In the genomic region with DNA sequence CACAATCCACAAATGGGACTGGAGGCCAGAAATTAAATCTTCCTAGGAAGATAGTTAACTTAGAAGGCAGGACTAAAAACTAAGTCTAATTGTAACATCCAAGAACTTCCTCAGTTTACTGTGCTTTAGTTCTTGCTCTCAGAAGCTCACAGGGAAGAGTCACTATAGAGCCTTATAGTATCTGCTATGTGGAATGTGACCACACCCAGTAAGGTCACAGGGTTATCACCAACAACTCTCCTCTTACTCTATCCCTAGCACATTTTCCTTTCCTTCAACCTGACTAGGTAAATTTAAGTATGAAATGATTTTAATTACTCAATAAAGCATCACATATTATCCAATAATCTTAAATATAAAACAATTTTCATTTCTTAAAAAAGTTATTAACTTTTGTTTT, we compare ENCODE assay signal across 21 mouse cellular contexts. TPM values are rescaled to one million over a fixed set of nuclear protein-coding genes. Genes with fewer than 3 reads are reported as not detected.
DNase-seq lines count a peak whose midpoint lies in the region; ATAC-seq and TF ChIP-seq lines count a peak whose summit lies in the region.
"Had no signal": no experiment of that assay in that cellular context is flagged by ENCODE, and none has a peak within 500 bp of the region (broad histone marks: within the 10 kb centered on the region; RNA-seq: fewer than 3 reads in every experiment).

No protein-coding gene starts in this region.

- H3K4me2 ChIP-seq in liver, embryonic 11.5 days = no peak overlapping the region
- no peak overlapping the region for H3K4me2 ChIP-seq in liver, postnatal 0 days (ENCODE audit: low read depth, low read length)
- no peak overlapping the region for H3K4me2 ChIP-seq in liver, embryonic 14.5 days (ENCODE audit: low read depth)
- H3K4me2 ChIP-seq in forebrain, embryonic 14.5 days (ENCODE audit: low read length) = no peak overlapping the region
- H3K4me2 ChIP-seq: embryonic facial prominence, embryonic 12.5 days; forebrain, embryonic 13.5 days had no signal

- peaks cover 29% of the 10 kb centered on the region for H3K36me3 ChIP-seq in liver, embryonic 11.5 days (ENCODE audit: control insufficient read depth, insufficient read depth, low read length)
- H3K36me3 ChIP-seq in liver, postnatal 0 days (replicated peaks; ENCODE audit: insufficient read depth, low read length) = peaks cover 52% of the 10 kb centered on the region
- H3K36me3 ChIP-seq in liver, embryonic 14.5 days (replicated peaks; ENCODE audit: control insufficient read depth, insufficient read depth, low read depth) = peaks cover 72% of the 10 kb centered on the region
- peaks cover 61% of the 10 kb centered on the region for H3K36me3 ChIP-seq in forebrain, embryonic 14.5 days (ENCODE audit: control insufficient read depth, insufficient read depth, low read length)

- peak; percentile 67 for ATAC-seq in liver, embryonic 11.5 days (replicated peaks; ENCODE audit: low FRiP score)
- no peak for ATAC-seq in liver, postnatal 0 days
- no peak; the same call in 1 of the 2 replicates for ATAC-seq in liver, embryonic 14.5 days (ENCODE audit: insufficient read depth)
- ATAC-seq in forebrain, embryonic 14.5 days = no peak
- ATAC-seq: forebrain, embryonic 13.5 days; forebrain, embryonic 16.5 days had no signal

- H3K27me3 ChIP-seq in liver, embryonic 11.5 days (replicated peaks; ENCODE audit: control insufficient read depth, insufficient read depth, low read length) = no peaks in the 10 kb centered on the region
- H3K27me3 ChIP-seq in liver, postnatal 0 days (ENCODE audit: insufficient read depth, low read length) = no peaks in the 10 kb centered on the region
- H3K27me3 ChIP-seq in liver, embryonic 14.5 days (ENCODE audit: control insufficient read depth, insufficient read depth, low read length) = no peaks in the 10 kb centered on the region
- H3K27me3 ChIP-seq in forebrain, embryonic 14.5 days (replicated peaks; ENCODE audit: control insufficient read depth, insufficient read depth, low read length) = no peaks in the 10 kb centered on the region
- H3K27me3 ChIP-seq: CH12.LX; embryonic facial prominence, embryonic 12.5 days; forebrain, embryonic 13.5 days had no signal

- no peak for TF ChIP-seq CTCF in liver, postnatal 0 days (IDR thresholded peaks at IDR 0.05; ENCODE audit: low read depth)
- TF ChIP-seq CTCF in liver, embryonic 14.5 days (IDR thresholded peaks at IDR 0.05; ENCODE audit: low read depth) = no peak

- no peak overlapping the region for H3K4me3 ChIP-seq in liver, embryonic 11.5 days (ENCODE audit: low read depth, low read length)
- H3K4me3 ChIP-seq in liver, postnatal 0 days (ENCODE audit: low read depth, low read length) = no peak overlapping the region
- H3K4me3 ChIP-seq in liver, embryonic 14.5 days (ENCODE audit: insufficient read depth in 1 of 2, low read depth in 2 of 2, low read length in 2 of 2) = no peak overlapping the region
- H3K4me3 ChIP-seq in forebrain, embryonic 14.5 days (ENCODE audit: low read depth, low read length) = no peak overlapping the region
- H3K4me3 ChIP-seq: embryonic facial prominence, embryonic 10.5 days; embryonic facial prominence, embryonic 12.5 days; forebrain, embryonic 13.5 days had no signal

- no peaks in the 10 kb centered on the region for H3K9me3 ChIP-seq in liver, embryonic 11.5 days (ENCODE audit: control insufficient read depth, low read length)
- no peaks in the 10 kb centered on the region for H3K9me3 ChIP-seq in liver, postnatal 0 days (ENCODE audit: low read length)
- no peaks in the 10 kb centered on the region for H3K9me3 ChIP-seq in liver, embryonic 14.5 days (ENCODE audit: control insufficient read depth, low read length)
- H3K9me3 ChIP-seq in forebrain, embryonic 14.5 days (replicated peaks; ENCODE audit: control insufficient read depth, low read length) = no peaks in the 10 kb centered on the region
- H3K9me3 ChIP-seq: embryonic facial prominence, embryonic 10.5 days; embryonic facial prominence, embryonic 12.5 days; forebrain, embryonic 13.5 days had no signal

- no peak overlapping the region for H3K27ac ChIP-seq in liver, embryonic 11.5 days (ENCODE audit: low read depth, low read length)
- H3K27ac ChIP-seq in liver, postnatal 0 days (ENCODE audit: low read depth) = no peak overlapping the region
- H3K27ac ChIP-seq in liver, embryonic 14.5 days = no peak overlapping the region
- no peak overlapping the region for H3K27ac ChIP-seq in forebrain, embryonic 14.5 days (ENCODE audit: low read depth, low read length)
- H3K27ac ChIP-seq: embryonic facial prominence, embryonic 10.5 days; embryonic facial prominence, embryonic 12.5 days; forebrain, embryonic 13.5 days had no signal

- no peak for TF ChIP-seq EP300 in liver, postnatal 0 days (IDR thresholded peaks at IDR 0.05; ENCODE audit: low read depth)
- no peak for TF ChIP-seq EP300 in liver, embryonic 14.5 days (IDR thresholded peaks at IDR 0.05; ENCODE audit: low read depth)

- H3K9ac ChIP-seq in liver, embryonic 11.5 days (ENCODE audit: low read depth, low read length) = no peak overlapping the region
- no peak overlapping the region for H3K9ac ChIP-seq in liver, postnatal 0 days (replicated peaks)
- no peak overlapping the region for H3K9ac ChIP-seq in liver, embryonic 14.5 days (replicated peaks)
- H3K9ac ChIP-seq in forebrain, embryonic 14.5 days (ENCODE audit: low read length) = no peak overlapping the region
- H3K9ac ChIP-seq: embryonic facial prominence, embryonic 12.5 days; forebrain, embryonic 13.5 days had no signal

- DNase-seq in liver, embryonic 11.5 days (ENCODE audit: low spot score) = no peak
- no peak for DNase-seq in liver, postnatal 0 days
- DNase-seq in ES-CJ7 (ENCODE audit: low read depth, low spot score) = peak; percentile 17
- DNase-seq in ZHBTc4 (ENCODE audit: low read depth, low spot score) = peak; percentile 25
- DNase-seq in liver, embryonic 14.5 days (ENCODE audit: low read depth in 3 of 3, low spot score in 3 of 3) = peak in 2 of 3 experiments; percentile 7 to 11
- no peak for DNase-seq in left cerebral cortex, postnatal 10 days (ENCODE audit: extremely low spot score in 1 of 2, low spot score in 2 of 2)
- no peak for DNase-seq in forebrain, embryonic 14.5 days (ENCODE audit: low spot score)
- DNase-seq: adrenal gland, adult 2 months; adrenal gland, postnatal 10 days; adrenal gland, postnatal 25 days; B cell, adult 2 months; cerebellum, adult 11 months; cerebellum, adult 18-20 months; cerebellum, adult 9-10 months; cerebellum, postnatal 10 days; cerebellum, postnatal 25 days had no signal

- H3K4me1 ChIP-seq in liver, embryonic 11.5 days (replicated peaks; ENCODE audit: control insufficient read depth, insufficient read depth, low read length) = peaks cover 17% of the 10 kb centered on the region
- peaks cover 6% of the 10 kb centered on the region; the same call in 1 of the 2 replicates for H3K4me1 ChIP-seq in liver, postnatal 0 days (ENCODE audit: insufficient read depth)
- peaks cover 5 to 14% of the 10 kb centered on the region in 2 experiments for H3K4me1 ChIP-seq in liver, embryonic 14.5 days (replicated peaks; ENCODE audit: control insufficient read depth in 2 of 2, insufficient read depth in 2 of 2, low read length in 1 of 2)
- H3K4me1 ChIP-seq in forebrain, embryonic 14.5 days (ENCODE audit: control insufficient read depth, insufficient read depth, low read length) = no peaks in the 10 kb centered on the region
- H3K4me1 ChIP-seq: embryonic facial prominence, embryonic 10.5 days; embryonic facial prominence, embryonic 12.5 days; forebrain, embryonic 13.5 days had no signal

- intact Hi-C loops in left cerebral cortex, postnatal 10 days (cut with DNase I) = no loop called here

RNA-seq across cellular contexts. Expression of a gene that starts 34.7 kb away (rescaled TPM):
- polyA plus RNA-seq in liver, embryonic 11.5 days (2014; fragmentation: Nextera tagmentation; extraction: Ambion mirVana) = 81.6 and 82.3 TPM in 2 replicates
- polyA plus RNA-seq in liver, postnatal 0 days (2015; fragmentation: Nextera tagmentation; extraction: Ambion mirVana) = 36.5 and 37.2 TPM in 2 replicates
- 35.3 and 69.3 TPM in 2 replicates for polyA plus RNA-seq in liver, embryonic 14.5 days (2012; rRNA removed)
- 46.2 and 49.1 TPM in 2 replicates for polyA plus RNA-seq in liver, embryonic 14.5 days (2014; fragmentation: Nextera tagmentation; extraction: Ambion mirVana)
- 10 to 100 TPM; 18.8 to 19.7 TPM for total RNA-seq in left cerebral cortex, postnatal 10 days (2021)
- polyA plus RNA-seq in forebrain, embryonic 14.5 days (2014; fragmentation: Nextera tagmentation; extraction: Ambion mirVana) = 130 and 142 TPM in 2 replicates

Comparison
In these comparisons a context has a peak if more than half of its experiments do, and no peak if none do; other contexts are left out.
1. DNase-seq: peak in ES-CJ7 (single experiment), ZHBTc4 (single experiment) and liver, embryonic 14.5 days (2 of 3); none in liver, embryonic 11.5 days (single experiment), liver, postnatal 0 days (single experiment), left cerebral cortex, postnatal 10 days (0 of 2) and forebrain, embryonic 14.5 days (single experiment).